ENCODE assay signal across 8 mouse cellular contexts in the genomic region with DNA sequence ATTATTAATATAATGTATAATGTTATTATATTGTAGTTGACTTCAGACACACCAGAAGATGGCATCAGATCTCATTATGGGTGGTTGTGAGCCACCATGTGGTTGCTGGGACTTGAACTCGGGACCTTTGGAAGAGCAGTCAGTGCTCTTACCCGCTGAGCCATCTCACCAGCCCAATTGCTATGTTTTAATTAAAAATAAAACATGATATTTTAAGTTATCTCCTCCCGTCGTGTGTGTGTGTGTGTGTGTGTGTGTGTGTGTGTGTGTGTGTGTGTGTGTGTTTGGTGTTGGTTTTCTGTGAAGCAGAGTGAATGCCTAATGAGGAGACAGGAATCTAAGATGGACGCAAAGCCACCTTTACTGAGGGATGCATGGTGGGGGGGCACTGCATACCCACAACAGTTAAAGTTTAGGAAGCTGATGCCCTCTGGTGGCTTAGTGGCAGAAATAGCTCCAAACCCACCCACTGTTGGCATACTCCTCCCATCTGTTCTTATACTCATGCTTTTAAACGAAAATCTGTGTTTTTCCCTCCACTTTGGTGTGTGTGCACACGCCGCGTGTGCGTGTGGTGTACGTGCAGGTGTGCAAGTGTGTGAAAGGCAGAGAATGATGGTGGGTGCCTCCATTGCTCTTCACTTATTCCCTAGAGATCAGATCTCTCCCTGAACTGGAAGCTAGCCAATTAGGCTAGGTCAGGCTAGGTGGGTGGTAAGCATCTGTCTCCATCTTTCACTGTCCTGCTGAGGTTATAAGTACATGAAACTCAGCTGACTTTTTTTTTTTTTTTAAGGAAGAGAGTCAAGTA. TPM values are rescaled to one million over a fixed set of nuclear protein-coding genes. Genes with fewer than 3 reads are reported as not detected.
A peak's percentile ranks its signal among the peaks of the same experiment; 100 is the strongest.
DNase-seq lines count a peak whose midpoint lies in the region; ATAC-seq and TF ChIP-seq lines count a peak whose summit lies in the region.

No protein-coding gene starts in this region.

- TF ChIP-seq POLR2A in limb, embryonic 14.5 days (IDR thresholded peaks at IDR 0.05; ENCODE audit: borderline replicate concordance, extremely low read depth, insufficient read depth, insufficient read length), result no peak

- H3K4me3 ChIP-seq in embryonic facial prominence, embryonic 11.5 days (ENCODE audit: low read depth, low read length), result no peak overlapping the region
- 0 out of 2 replicates have a peak overlapping the region, but pooled peaks have one; percentile 4 for H3K4me3 ChIP-seq in limb, embryonic 14.5 days (replicated peaks; ENCODE audit: low read length)
- no peak overlapping the region for H3K4me3 ChIP-seq in midbrain, embryonic 15.5 days

- DNase-seq in 416B (ENCODE audit: low read depth) (peak; percentile 89), adipocyte (ENCODE audit: low spot score) (peak; percentile 71)
- DNase-seq in embryonic facial prominence, embryonic 11.5 days (ENCODE audit: low spot score), result peak; percentile 91
- DNase-seq in heart, adult 9 months (ENCODE audit: low spot score in 2 of 2), result peak; percentile 61 to 78
- peak; percentile 80 to 83 for DNase-seq in kidney, adult 8-10 months
- peak; percentile 95 for DNase-seq in limb, embryonic 14.5 days (ENCODE audit: low spot score)
- peak; percentile 72 to 80 for DNase-seq in spleen, postnatal 36 days (ENCODE audit: low spot score in 2 of 2)

- no peaks in the 10 kb centered on the region for H3K9me3 ChIP-seq in embryonic facial prominence, embryonic 11.5 days (replicated peaks; ENCODE audit: control insufficient read depth, low read length)
- H3K9me3 ChIP-seq in limb, embryonic 14.5 days (ENCODE audit: control insufficient read depth, low read length), result no peaks in the 10 kb centered on the region
- no peaks in the 10 kb centered on the region for H3K9me3 ChIP-seq in midbrain, embryonic 15.5 days

- WGBS in embryonic facial prominence, embryonic 11.5 days, result 35% methylated on average over 11 of the region's 11 CpGs
- 28% methylated on average over 11 of the region's 11 CpGs for WGBS in limb, embryonic 14.5 days
- 28% methylated on average over 11 of the region's 11 CpGs for WGBS in midbrain, embryonic 15.5 days

- ATAC-seq in embryonic facial prominence, embryonic 11.5 days (replicated peaks; ENCODE audit: insufficient number of reproducible peaks, low FRiP score, low TSS enrichment, low read depth), result peak; percentile 63; the same call in 1 of the 2 replicates
- peak; percentile 72; the same call in 1 of the 2 replicates for ATAC-seq in limb, embryonic 14.5 days (ENCODE audit: low FRiP score, low read depth)
- ATAC-seq in midbrain, embryonic 15.5 days (replicated peaks), result peak; percentile 78

- H3K9ac ChIP-seq in embryonic facial prominence, embryonic 11.5 days (replicated peaks; ENCODE audit: low read length), result 0 out of 2 replicates have a peak overlapping the region, but pooled peaks have one; percentile 28
- no peak overlapping the region for H3K9ac ChIP-seq in limb, embryonic 14.5 days (ENCODE audit: low read depth, low read length, severe bottlenecking)
- H3K9ac ChIP-seq in midbrain, embryonic 15.5 days, result no peak overlapping the region

- H3K4me2 ChIP-seq in embryonic facial prominence, embryonic 11.5 days (ENCODE audit: low read depth, low read length), result no peak overlapping the region
- peak overlapping the region; percentile 25; the same call in 1 of the 2 replicates for H3K4me2 ChIP-seq in limb, embryonic 14.5 days (replicated peaks; ENCODE audit: low read depth, low read length, severe bottlenecking)
- H3K4me2 ChIP-seq in midbrain, embryonic 15.5 days, result 0 out of 2 replicates have a peak overlapping the region, but pooled peaks have one; percentile 13

- no peaks in the 10 kb centered on the region for H3K36me3 ChIP-seq in embryonic facial prominence, embryonic 11.5 days (replicated peaks; ENCODE audit: control insufficient read depth, insufficient read depth, low read depth, low read length)
- no peaks in the 10 kb centered on the region for H3K36me3 ChIP-seq in limb, embryonic 14.5 days (ENCODE audit: control insufficient read depth, insufficient read depth, low read length)
- no peaks in the 10 kb centered on the region for H3K36me3 ChIP-seq in midbrain, embryonic 15.5 days (replicated peaks)

- no peak overlapping the region for H3K27ac ChIP-seq in embryonic facial prominence, embryonic 11.5 days (replicated peaks; ENCODE audit: low read depth, low read length)
- no peak overlapping the region for H3K27ac ChIP-seq in limb, embryonic 14.5 days (replicated peaks; ENCODE audit: low read depth, low read length)
- no peak overlapping the region for H3K27ac ChIP-seq in midbrain, embryonic 15.5 days

- H3K4me1 ChIP-seq in embryonic facial prominence, embryonic 11.5 days (ENCODE audit: control insufficient read depth, insufficient read depth, low read length), result no peaks in the 10 kb centered on the region; the same call in 1 of the 2 replicates
- peaks cover 16% of the 10 kb centered on the region; the same call in 1 of the 2 replicates for H3K4me1 ChIP-seq in limb, embryonic 14.5 days (ENCODE audit: control insufficient read depth, insufficient read depth, low read length)
- peaks cover 3% of the 10 kb centered on the region; the same call in 1 of the 2 replicates for H3K4me1 ChIP-seq in midbrain, embryonic 15.5 days

- no peaks in the 10 kb centered on the region for H3K27me3 ChIP-seq in embryonic facial prominence, embryonic 11.5 days (ENCODE audit: control insufficient read depth, insufficient read depth, low read length)
- no peaks in the 10 kb centered on the region for H3K27me3 ChIP-seq in limb, embryonic 14.5 days (ENCODE audit: control insufficient read depth, insufficient read depth, low read length)
- no peaks in the 10 kb centered on the region for H3K27me3 ChIP-seq in midbrain, embryonic 15.5 days (replicated peaks)

RNA-seq across cellular contexts. Expression of a gene that starts 18.6 kb away (rescaled TPM):
- 25.9 and 26.2 TPM in 2 replicates for polyA plus RNA-seq in embryonic facial prominence, embryonic 11.5 days (2014; fragmentation: Nextera tagmentation; extraction: Ambion mirVana)
- polyA plus RNA-seq in limb, embryonic 14.5 days (2012; rRNA removed), result 23.7 and 27.5 TPM in 2 replicates
- polyA plus RNA-seq in limb, embryonic 14.5 days (2014; fragmentation: Nextera tagmentation; extraction: Ambion mirVana), result 31.4 and 36.4 TPM in 2 replicates
- 41.3 and 45.3 TPM in 2 replicates for polyA plus RNA-seq in midbrain, embryonic 15.5 days (2015; fragmentation: Nextera tagmentation; extraction: Ambion mirVana)

RNA-seq across cellular contexts. Expression of a gene that starts 34.0 kb away (rescaled TPM):
- 13.6 and 18.1 TPM in 2 replicates for polyA plus RNA-seq in embryonic facial prominence, embryonic 11.5 days (2014; fragmentation: Nextera tagmentation; extraction: Ambion mirVana)
- polyA plus RNA-seq in limb, embryonic 14.5 days (2012; rRNA removed), result 17.0 and 23.7 TPM in 2 replicates
- 18.7 and 18.9 TPM in 2 replicates for polyA plus RNA-seq in limb, embryonic 14.5 days (2014; fragmentation: Nextera tagmentation; extraction: Ambion mirVana)
- polyA plus RNA-seq in midbrain, embryonic 15.5 days (2015; fragmentation: Nextera tagmentation; extraction: Ambion mirVana), result 6.5 and 7.0 TPM in 2 replicates

RNA-seq across cellular contexts. Expression of a gene that starts 36.6 kb away (rescaled TPM):
- polyA plus RNA-seq in embryonic facial prominence, embryonic 11.5 days (2014; fragmentation: Nextera tagmentation; extraction: Ambion mirVana), result 33.3 TPM in 2 replicates
- 29.5 and 32.7 TPM in 2 replicates for polyA plus RNA-seq in limb, embryonic 14.5 days (2012; rRNA removed)
- polyA plus RNA-seq in limb, embryonic 14.5 days (2014; fragmentation: Nextera tagmentation; extraction: Ambion mirVana), result 22.3 and 27.3 TPM in 2 replicates
- polyA plus RNA-seq in midbrain, embryonic 15.5 days (2015; fragmentation: Nextera tagmentation; extraction: Ambion mirVana), result 32.7 and 33.5 TPM in 2 replicates

RNA-seq across cellular contexts. Expression of a gene that starts 36.7 kb away (rescaled TPM):
- polyA plus RNA-seq in embryonic facial prominence, embryonic 11.5 days (2014; fragmentation: Nextera tagmentation; extraction: Ambion mirVana), result 123 and 135 TPM in 2 replicates
- 127 and 131 TPM in 2 replicates for polyA plus RNA-seq in limb, embryonic 14.5 days (2012; rRNA removed)
- 161 and 171 TPM in 2 replicates for polyA plus RNA-seq in limb, embryonic 14.5 days (2014; fragmentation: Nextera tagmentation; extraction: Ambion mirVana)
- 96.8 and 101 TPM in 2 replicates for polyA plus RNA-seq in midbrain, embryonic 15.5 days (2015; fragmentation: Nextera tagmentation; extraction: Ambion mirVana)
